Mouse (Mus musculus): Measurements from ENCODE around the gene Olfm2. TPM values are rescaled to one million over a fixed set of nuclear protein-coding genes. Genes with fewer than 3 reads are reported as not detected.

Olfm2 gene
- polyA plus RNA-seq, 3 experiments from 2014 or later: 0.90 TPM; not detected in 2

- no peak for ATAC-seq
Measured at GRCm38 (mm10) chr9:20745129-20745966, 801 bp downstream of the Olfm2 start.

- ATAC-seq: no peak
Measured at GRCm38 (mm10) chr9:20743946-20744738, 2.0 kb downstream of the Olfm2 start.

- peak; percentile 72 for ATAC-seq
Measured at GRCm38 (mm10) chr9:20740407-20740806, 5.7 kb downstream of the Olfm2 start.

GRCm38 (mm10) chr9:20738251-20738999 is 7.7 kb downstream of the Olfm2 start:
- ATAC-seq: peak; percentile 59

GRCm38 (mm10) chr9:20737227-20737626 is 8.9 kb downstream of the Olfm2 start:
- ATAC-seq: no peak

GRCm38 (mm10) chr9:20734692-20735091 is 11.5 kb downstream of the Olfm2 start:
- ATAC-seq: peak; percentile 63

- no peak for ATAC-seq
Measured at GRCm38 (mm10) chr9:20731797-20732196, 14.4 kb downstream of the Olfm2 start.

- ATAC-seq: no peak
Measured at GRCm38 (mm10) chr9:20729451-20729850, 16.7 kb downstream of the Olfm2 start.

GRCm38 (mm10) chr9:20727601-20728113 is 18.5 kb downstream of the Olfm2 start:
- ATAC-seq: peak; percentile 60

- ATAC-seq: peak; percentile 37
Measured at GRCm38 (mm10) chr9:20726859-20727600, 19.1 kb downstream of the Olfm2 start.

- no peak for ATAC-seq
Measured at GRCm38 (mm10) chr9:20726134-20726858, 19.9 kb downstream of the Olfm2 start.

GRCm38 (mm10) chr9:20721582-20721981 is 24.6 kb downstream of the Olfm2 start:
- ATAC-seq: no peak

GRCm38 (mm10) chr9:20715332-20715731 is 30.8 kb downstream of the Olfm2 start:
- no peak for ATAC-seq

GRCm38 (mm10) chr9:20713478-20713987 is 32.6 kb downstream of the Olfm2 start:
- ATAC-seq: no peak

GRCm38 (mm10) chr9:20712934-20713477 is 33.1 kb downstream of the Olfm2 start:
- ATAC-seq: no peak

- no peak for ATAC-seq
Measured at GRCm38 (mm10) chr9:20710471-20710870, 35.7 kb downstream of the Olfm2 start.

- ATAC-seq: no peak
Measured at GRCm38 (mm10) chr9:20705981-20706380, 40.2 kb downstream of the Olfm2 start.

- ATAC-seq: no peak
Measured at GRCm38 (mm10) chr9:20705420-20705819, 40.7 kb downstream of the Olfm2 start.

- ATAC-seq: no peak
Measured at GRCm38 (mm10) chr9:20703832-20704380, 42.2 kb downstream of the Olfm2 start.

- ATAC-seq: no peak
Measured at GRCm38 (mm10) chr9:20697466-20697865, 48.7 kb downstream of the Olfm2 start.
